9 mouse cellular contexts compared by ENCODE assay signal in the genomic region with DNA sequence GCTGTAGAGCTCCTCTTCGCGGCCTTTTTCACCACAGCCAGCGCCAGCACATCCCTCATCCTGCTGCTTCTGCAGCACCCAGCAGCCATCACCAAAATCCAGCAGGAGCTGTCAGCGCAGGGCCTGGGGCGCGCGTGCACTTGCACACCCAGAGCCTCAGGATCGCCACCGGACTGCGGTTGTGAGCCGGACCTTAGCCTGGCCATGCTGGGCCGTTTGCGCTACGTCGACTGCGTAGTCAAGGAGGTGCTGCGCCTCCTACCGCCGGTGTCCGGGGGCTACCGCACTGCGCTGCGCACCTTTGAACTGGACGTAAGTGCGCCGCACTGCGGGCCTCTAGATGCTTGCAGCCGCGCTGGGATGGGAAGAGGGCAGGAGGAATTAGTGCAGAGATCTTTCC. TPM values are rescaled to one million over a fixed set of nuclear protein-coding genes. Genes with fewer than 3 reads are reported as not detected.
DNase-seq lines count a peak whose midpoint lies in the region; ATAC-seq and TF ChIP-seq lines count a peak whose summit lies in the region.
"Had no signal": no experiment of that assay in that cellular context is flagged by ENCODE, and none has a peak within 500 bp of the region (broad histone marks: within the 10 kb centered on the region; RNA-seq: fewer than 3 reads in every experiment).

No protein-coding gene starts in this region.

- H3K9ac ChIP-seq in heart, adult 2 months (ENCODE audit: low read depth, low read length) = no peak overlapping the region
- H3K9ac ChIP-seq in hindbrain, embryonic 13.5 days = 0 out of 2 replicates have a peak overlapping the region, but pooled peaks have one; percentile 19
- H3K9ac ChIP-seq in midbrain, embryonic 15.5 days = no peak overlapping the region

- TF ChIP-seq CTCF in heart, adult 2 months (IDR thresholded peaks at IDR 0.05) = no peak

- TF ChIP-seq POLR2A in heart, adult 2 months (IDR thresholded peaks at IDR 0.05; ENCODE audit: insufficient read depth, low read depth, low read length) = no peak

- no peak for TF ChIP-seq EP300 in heart, adult 2 months (IDR thresholded peaks at IDR 0.05; ENCODE audit: insufficient read depth, low read depth, low read length)

- H3K27me3 ChIP-seq in heart, adult 2 months (ENCODE audit: control insufficient read depth, insufficient read depth, low read length) = peaks cover 4% of the 10 kb centered on the region; the same call in 1 of the 2 replicates
- H3K27me3 ChIP-seq in hindbrain, embryonic 13.5 days = peaks cover 100% of the 10 kb centered on the region
- peaks cover 100% of the 10 kb centered on the region for H3K27me3 ChIP-seq in midbrain, embryonic 15.5 days (replicated peaks)

- 44% methylated on average over 29 of the region's 29 CpGs for WGBS in heart, adult 2 months
- 3% methylated on average over 29 of the region's 29 CpGs for WGBS in hindbrain, embryonic 13.5 days
- 2% methylated on average over 29 of the region's 29 CpGs for whole genome bisulfite sequencing in midbrain, embryonic 15.5 days

- no peak overlapping the region for H3K4me3 ChIP-seq in heart, adult 2 months
- peak overlapping the region; percentile 19 for H3K4me3 ChIP-seq in hindbrain, embryonic 13.5 days
- peak overlapping the region; percentile 18 for H3K4me3 ChIP-seq in midbrain, embryonic 15.5 days
- H3K4me3 ChIP-seq: myocyte had no signal

- no peaks in the 10 kb centered on the region for H3K36me3 ChIP-seq in heart, adult 2 months (ENCODE audit: control insufficient read depth, insufficient read depth, low read length)
- H3K36me3 ChIP-seq in hindbrain, embryonic 13.5 days = no peaks in the 10 kb centered on the region
- H3K36me3 ChIP-seq in midbrain, embryonic 15.5 days (replicated peaks) = no peaks in the 10 kb centered on the region

- ATAC-seq in hindbrain, embryonic 13.5 days (ENCODE audit: low FRiP score) = no peak
- no peak for ATAC-seq in midbrain, embryonic 15.5 days (replicated peaks)

- intact Hi-C loops in heart, adult 2 months (cut with DNase I) = no loop called here

- DNase-seq in heart, postnatal 4 days = peak; percentile 20
- no peak for DNase-seq in heart, adult 2 months
- DNase-seq in embryo, embryonic 11 days = peak; percentile 83
- no peak for DNase-seq in cerebellum, adult 18-20 months
- no peak for DNase-seq in spleen, postnatal 36 days (ENCODE audit: low spot score in 2 of 2)
- no peak for DNase-seq in layer of hippocampus, adult 18-20 months (ENCODE audit: low spot score in 2 of 2)

- no peaks in the 10 kb centered on the region for H3K79me2 ChIP-seq in heart, adult 2 months (replicated peaks; ENCODE audit: control insufficient read depth, insufficient read depth, low read length)

- H3K9me3 ChIP-seq in hindbrain, embryonic 13.5 days = no peaks in the 10 kb centered on the region
- no peaks in the 10 kb centered on the region for H3K9me3 ChIP-seq in midbrain, embryonic 15.5 days

- no peak overlapping the region for H3K27ac ChIP-seq in heart, adult 2 months
- no peak overlapping the region for H3K27ac ChIP-seq in hindbrain, embryonic 13.5 days
- no peak overlapping the region for H3K27ac ChIP-seq in midbrain, embryonic 15.5 days

- H3K4me2 ChIP-seq in hindbrain, embryonic 13.5 days = peak overlapping the region; percentile 37
- peak overlapping the region; percentile 33 for H3K4me2 ChIP-seq in midbrain, embryonic 15.5 days

- no peaks in the 10 kb centered on the region for H3K4me1 ChIP-seq in heart, adult 2 months (ENCODE audit: control insufficient read depth, insufficient read depth, low read length)
- H3K4me1 ChIP-seq in hindbrain, embryonic 13.5 days (replicated peaks) = peaks cover 31% of the 10 kb centered on the region
- H3K4me1 ChIP-seq in midbrain, embryonic 15.5 days = peaks cover 24% of the 10 kb centered on the region

RNA-seq across cellular contexts. Expression of a gene that starts 5.3 kb away (rescaled TPM):
- not detected for total RNA-seq in heart, postnatal 4 days (2021)
- not detected for total RNA-seq in heart, adult 2 months (2021)
- not detected in 2 replicates for polyA plus RNA-seq in heart, adult 2 months (2012; rRNA removed)
- not detected in 2 replicates for polyA plus RNA-seq in hindbrain, embryonic 13.5 days (2015; fragmentation: Nextera tagmentation; extraction: Ambion mirVana)
- not detected in 2 replicates for polyA plus RNA-seq in midbrain, embryonic 15.5 days (2015; fragmentation: Nextera tagmentation; extraction: Ambion mirVana)
- total RNA-seq in layer of hippocampus, adult 18-20 months (2021) = not detected

RNA-seq across cellular contexts. Expression of a gene that starts 6.9 kb away (rescaled TPM):
- under 1 TPM; 0.38 to 0.88 TPM for total RNA-seq in heart, postnatal 4 days (2021)
- total RNA-seq in heart, adult 2 months (2021) = under 1 TPM in 1 of 2 experiments, not detected in 1; 0.27 TPM
- polyA plus RNA-seq in heart, adult 2 months (2012; rRNA removed) = 0.33 and 0.67 TPM in 2 replicates
- polyA plus RNA-seq in hindbrain, embryonic 13.5 days (2015; fragmentation: Nextera tagmentation; extraction: Ambion mirVana) = 0.23 and 0.56 TPM in 2 replicates
- polyA plus RNA-seq in midbrain, embryonic 15.5 days (2015; fragmentation: Nextera tagmentation; extraction: Ambion mirVana) = not detected in 2 replicates
- total RNA-seq in layer of hippocampus, adult 18-20 months (2021) = under 1 TPM; 0.61 to 0.99 TPM

Comparison
In these comparisons a context has a peak if more than half of its experiments do, and no peak if none do; other contexts are left out.
1. DNase-seq: peak in heart, postnatal 4 days (single experiment) and embryo, embryonic 11 days (single experiment); none in heart, adult 2 months (0 of 2), cerebellum, adult 18-20 months (0 of 2), spleen, postnatal 36 days (0 of 2) and layer of hippocampus, adult 18-20 months (0 of 2).